Mouse (Mus musculus) urinary bladder, postnatal 36 days (tissue): Measurements from ENCODE around the gene Gstm3.
"Not testable (repeated sequence)": the region's sequence is repeated elsewhere in the genome, so short reads cannot be mapped to it uniquely, and the experiment has no call there.

Source experiments
- DNase-seq, 2 experiments: peaks; one replicate each; pipeline ENCODE4 v3.0.0; 2022; ENCODE audit warnings: low spot score in 2 of 2, mixed read lengths in 1 of 2

Gene Gstm3

GRCm38 (mm10) chr3:107968724-107969395, at the start of gene Gstm3:
Gene Gstm3 (minus strand): TSS chr3:107969283.
- DNase-seq = no peak

- no peak for DNase-seq
Measured at GRCm38 (mm10) chr3:108018190-108018820, 49.2 kb upstream of the Gstm3 start.

- peak; percentile 95 to 98 for DNase-seq
Measured at GRCm38 (mm10) chr3:108017473-108018189, 48.5 kb upstream of the Gstm3 start, which contains the start of gene Gstm1. Gene Gstm1 (minus strand): TSS chr3:108017973.

- DNase-seq = not testable (repeated sequence)
Measured at GRCm38 (mm10) chr3:108016468-108016867, 47.4 kb upstream of the Gstm3 start.

- DNase-seq = no peak
Measured at GRCm38 (mm10) chr3:108014974-108015346, 45.9 kb upstream of the Gstm3 start.

- no peak for DNase-seq
Measured at GRCm38 (mm10) chr3:108014098-108014973, 45.3 kb upstream of the Gstm3 start.

GRCm38 (mm10) chr3:108013331-108013871, 44.3 kb upstream of the Gstm3 start:
- DNase-seq = peak; percentile 72 to 80

GRCm38 (mm10) chr3:108011558-108011957, 42.5 kb upstream of the Gstm3 start:
- DNase-seq = no peak

- DNase-seq = no peak
Measured at GRCm38 (mm10) chr3:108010286-108010685, 41.2 kb upstream of the Gstm3 start.

- no peak for DNase-seq
Measured at GRCm38 (mm10) chr3:108002021-108002420, 32.9 kb upstream of the Gstm3 start.

GRCm38 (mm10) chr3:107999491-107999890, 30.4 kb upstream of the Gstm3 start:
- DNase-seq = no peak

- DNase-seq = no peak
Measured at GRCm38 (mm10) chr3:107998591-107998990, 29.5 kb upstream of the Gstm3 start.

GRCm38 (mm10) chr3:107996576-107996975, 27.5 kb upstream of the Gstm3 start:
- DNase-seq = no peak

GRCm38 (mm10) chr3:107995974-107996373, 26.9 kb upstream of the Gstm3 start:
- not testable (repeated sequence) for DNase-seq

- DNase-seq = peak; percentile 38 to 63
Measured at GRCm38 (mm10) chr3:107986041-107986562, 17.0 kb upstream of the Gstm3 start, which contains the start of gene Gstm2. Gene Gstm2 (minus strand): TSS chr3:107986453.

GRCm38 (mm10) chr3:107985141-107985540, 16.1 kb upstream of the Gstm3 start:
- not testable (repeated sequence) for DNase-seq

- no peak for DNase-seq
Measured at GRCm38 (mm10) chr3:107984471-107984870, 15.4 kb upstream of the Gstm3 start.

- no peak for DNase-seq
Measured at GRCm38 (mm10) chr3:107983771-107984170, 14.7 kb upstream of the Gstm3 start.

- DNase-seq = no peak
Measured at GRCm38 (mm10) chr3:107982726-107983125, 13.6 kb upstream of the Gstm3 start.

- no peak for DNase-seq
Measured at GRCm38 (mm10) chr3:107981261-107981660, 12.2 kb upstream of the Gstm3 start.

GRCm38 (mm10) chr3:107977691-107978090, 8.6 kb upstream of the Gstm3 start:
- DNase-seq = no peak
